Mouse (Mus musculus) erythroblast, embryonic 14.5 days (primary cell): ENCODE results near the gene Slc2a4.

Experiments used
- GATA1 ChIP-seq: IDR thresholded peaks from 2 replicates; pipeline ENCODE4 v1.6.1; 2012; ENCODE audit warnings: low read length, inconsistent platforms, mixed read lengths
- TAL1 ChIP-seq: IDR thresholded peaks from 3 replicates; pipeline ENCODE4 v1.6.1; 2012; ENCODE audit warnings: low read length, inconsistent platforms, mixed read lengths

DNA sequence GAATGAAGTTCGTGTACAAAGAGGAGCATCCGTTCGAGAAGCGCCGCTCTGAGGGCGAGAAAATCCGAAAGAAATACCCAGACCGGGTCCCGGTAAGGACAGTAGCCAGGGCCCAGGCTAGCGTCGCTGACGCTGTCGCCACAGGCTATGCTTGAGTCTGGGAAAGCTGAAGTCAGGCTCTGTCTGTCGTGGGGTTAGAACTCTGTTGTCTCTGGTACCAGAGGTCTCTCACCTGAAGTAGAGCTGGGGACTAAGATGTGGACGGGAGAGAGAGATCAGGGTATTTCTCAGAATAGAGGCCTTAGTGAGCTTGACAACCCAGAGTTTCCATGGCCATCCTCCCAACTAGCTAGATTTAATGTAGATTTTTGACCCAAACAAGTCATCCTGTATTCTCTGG lies 43.7 kb upstream of the Slc2a4 start:
- TF ChIP-seq GATA1, result no peak
- no peak for TF ChIP-seq TAL1
